Mouse (Mus musculus) embryonic facial prominence, embryonic 13.5 days (tissue): Measurements from ENCODE around the gene Creb3. TPM values are rescaled to one million over a fixed set of nuclear protein-coding genes. Genes with fewer than 3 reads are reported as not detected.

Experiments used
- ATAC-seq: fragments of 200-750 bp; cut with Nextera tagmentation; 2 replicates; pipeline ENCODE4 v1.8.0; 2017; ENCODE audit warnings: low read depth; ENCODE audit not compliant: insufficient number of reproducible peaks, insufficient read depth, low FRiP score, low TSS enrichment
- H3K27ac ChIP-seq: fragments of 300-500 bp; sonication (generic); 2 replicates; pipeline ENCODE4 v1.5.1; 2015; ENCODE audit warnings: moderate library complexity, mild to moderate bottlenecking, inconsistent platforms
- H3K27me3 ChIP-seq: fragments of 300-500 bp; sonication (generic); 2 replicates; pipeline ENCODE4 v1.6.1; 2015; ENCODE audit warnings: mild to moderate bottlenecking, inconsistent platforms
- H3K36me3 ChIP-seq: fragments of 300-500 bp; sonication (generic); 2 replicates; pipeline ENCODE4 v1.6.1; 2015; ENCODE audit warnings: mild to moderate bottlenecking, inconsistent platforms
- H3K4me1 ChIP-seq: fragments of 300-500 bp; sonication (generic); 2 replicates; pipeline ENCODE4 v1.6.1; 2015; ENCODE audit warnings: inconsistent platforms
- H3K4me2 ChIP-seq: fragments of 300-500 bp; sonication (generic); 2 replicates; pipeline ENCODE4 v1.6.1; 2015; ENCODE audit warnings: moderate library complexity, mild to moderate bottlenecking, inconsistent platforms
- H3K4me3 ChIP-seq: fragments of 300-500 bp; sonication (generic); 2 replicates; pipeline ENCODE4 v1.5.1; 2015; ENCODE audit warnings: mild to moderate bottlenecking, inconsistent platforms
- H3K9ac ChIP-seq: fragments of 300-500 bp; sonication (generic); 2 replicates; pipeline ENCODE4 v1.6.1; 2015; ENCODE audit warnings: mild to moderate bottlenecking, inconsistent platforms
- H3K9me3 ChIP-seq: fragments of 300-500 bp; sonication (generic); 2 replicates; pipeline ENCODE4 v1.6.1; 2016; ENCODE audit warnings: inconsistent platforms
- WGBS: fragments of 180-500 bp; shearing (Covaris S2); methylation state at CpG from one replicate; pipeline ENCODE4 v1.1.7; 2015; ENCODE audit warnings: mixed read lengths; 5-methylcytosine and 5-hydroxymethylcytosine counted together
- polyA plus RNA-seq: library from polyadenylated mRNA; unstranded; fragments of >200 nt; fragmentation: Nextera tagmentation; extraction: Ambion mirVana; gene quantifications from 2 replicates; pipeline ENCODE4 v1.2.1, GENCODE M21; 2015

Gene Creb3
- polyA plus RNA-seq, 1 experiment from 2014 or later: 54.9 TPM

- Histone ChIP-seq H3K4me1 (peaks cover 42% of the 10 kb centered on the region), H3K36me3 (peaks cover 39% of the 10 kb centered on the region), H3K9me3 (no peaks in the 10 kb centered on the region), H3K9ac (peak overlapping the region; percentile 3; the same call in 1 of the 2 replicates), H3K4me2 (0 out of 2 replicates have a peak overlapping the region, but pooled peaks have one; percentile 95), H3K4me3 (no peak overlapping the region), H3K27me3 (no peaks in the 10 kb centered on the region), H3K27ac (no peak overlapping the region)
- 77% methylated on average over 2 of the region's 2 CpGs for WGBS
- ATAC-seq: no peak
These were observed 13.2 kb downstream of the Creb3 start for GRCm38 (mm10) chr4:43575356-43575755.

GRCm38 (mm10) chr4:43577237-43577881 is 15.2 kb downstream of the Creb3 start:
- H3K36me3 ChIP-seq: peaks cover 40% of the 10 kb centered on the region

GRCm38 (mm10) chr4:43578376-43579204 is 16.5 kb downstream of the Creb3 start, which contains the start of the genes Rgp1 and Gba2:
Gene Rgp1 (plus strand): TSS chr4:43578715.
Gene Gba2 (minus strand): TSS chr4:43578873.
- ATAC-seq: peak; percentile 85
- H3K27ac ChIP-seq: peak within 1 kb of the TSS; percentile 83
- no peaks in the 10 kb centered on the region for H3K9me3 ChIP-seq
- peak within 1 kb of the TSS; percentile 90 for H3K9ac ChIP-seq
- H3K4me2 ChIP-seq: peak within 1 kb of the TSS; percentile 95
- peaks cover 41% of the 10 kb centered on the region for H3K36me3 ChIP-seq
- no peaks in the 10 kb centered on the region for H3K27me3 ChIP-seq
- H3K4me1 ChIP-seq: peaks cover 42% of the 10 kb centered on the region
- peak within 1 kb of the TSS; percentile 79 for H3K4me3 ChIP-seq
- 0% methylated on average over 76 of the region's 76 CpGs for WGBS

More at GRCm38 (mm10) chr4:43577237-43577881, 15.2 kb downstream of the Creb3 start:
- Histone ChIP-seq H3K4me3 (peak overlapping the region; percentile 79), H3K27ac (no peak overlapping the region; the same call in 1 of the 2 replicates), H3K4me1 (peaks cover 42% of the 10 kb centered on the region), H3K4me2 (peak overlapping the region; percentile 95), H3K9me3 (no peaks in the 10 kb centered on the region), H3K27me3 (no peaks in the 10 kb centered on the region), H3K9ac (peak overlapping the region; percentile 90)
- 44% methylated on average over 8 of the region's 8 CpGs for WGBS
- no peak for ATAC-seq

- Histone ChIP-seq H3K9ac (peak overlapping the region; percentile 90), H3K4me1 (peaks cover 42% of the 10 kb centered on the region), H3K9me3 (no peaks in the 10 kb centered on the region), H3K4me3 (peak overlapping the region; percentile 79), H3K36me3 (peaks cover 41% of the 10 kb centered on the region), H3K4me2 (peak overlapping the region; percentile 95), H3K27ac (peak overlapping the region; percentile 83; the same call in 1 of the 2 replicates), H3K27me3 (no peaks in the 10 kb centered on the region)
- ATAC-seq: no peak
- 4% methylated on average over 10 of the region's 10 CpGs for WGBS
These were observed 17.1 kb downstream of the Creb3 start for GRCm38 (mm10) chr4:43579256-43579655.

GRCm38 (mm10) chr4:43579731-43580130 is 17.6 kb downstream of the Creb3 start:
- H3K4me2 ChIP-seq: peak overlapping the region; percentile 95
- H3K27ac ChIP-seq: no peak overlapping the region
- peak overlapping the region; percentile 79 for H3K4me3 ChIP-seq
- no peaks in the 10 kb centered on the region for H3K27me3 ChIP-seq
- H3K4me1 ChIP-seq: peaks cover 42% of the 10 kb centered on the region
- no peak for ATAC-seq
- H3K36me3 ChIP-seq: peaks cover 42% of the 10 kb centered on the region
- peak overlapping the region; percentile 90 for H3K9ac ChIP-seq
- H3K9me3 ChIP-seq: no peaks in the 10 kb centered on the region
- 84% methylated on average over 6 of the region's 6 CpGs for WGBS

GRCm38 (mm10) chr4:43580721-43581120 is 18.6 kb downstream of the Creb3 start:
- Histone ChIP-seq H3K4me2 (no peak overlapping the region), H3K36me3 (peaks cover 42% of the 10 kb centered on the region), H3K27ac (no peak overlapping the region), H3K27me3 (no peaks in the 10 kb centered on the region), H3K4me3 (no peak overlapping the region), H3K9ac (no peak overlapping the region), H3K4me1 (peaks cover 34% of the 10 kb centered on the region), H3K9me3 (no peaks in the 10 kb centered on the region)
- 92% methylated on average over 5 of the region's 5 CpGs for WGBS
- ATAC-seq: no peak

GRCm38 (mm10) chr4:43581381-43581780 is 19.2 kb downstream of the Creb3 start:
- no peak overlapping the region for H3K4me2 ChIP-seq
- ATAC-seq: no peak
- H3K36me3 ChIP-seq: peaks cover 42% of the 10 kb centered on the region
- H3K27me3 ChIP-seq: no peaks in the 10 kb centered on the region
- no peak overlapping the region for H3K27ac ChIP-seq
- H3K4me3 ChIP-seq: no peak overlapping the region
- no peaks in the 10 kb centered on the region for H3K9me3 ChIP-seq
- H3K9ac ChIP-seq: no peak overlapping the region
- peaks cover 27% of the 10 kb centered on the region for H3K4me1 ChIP-seq
- 95% methylated on average over 12 of the region's 12 CpGs for WGBS

- WGBS: 88% methylated on average over 5 of the region's 5 CpGs
- Histone ChIP-seq H3K27me3 (no peaks in the 10 kb centered on the region), H3K4me3 (no peak overlapping the region), H3K36me3 (peaks cover 42% of the 10 kb centered on the region), H3K9ac (no peak overlapping the region), H3K4me1 (peaks cover 18% of the 10 kb centered on the region), H3K27ac (no peak overlapping the region), H3K4me2 (no peak overlapping the region), H3K9me3 (no peaks in the 10 kb centered on the region)
- ATAC-seq: no peak
These were observed 20.1 kb downstream of the Creb3 start for GRCm38 (mm10) chr4:43582241-43582640.

- Histone ChIP-seq H3K4me2 (no peak overlapping the region), H3K9ac (no peak overlapping the region), H3K4me1 (peaks cover 17% of the 10 kb centered on the region), H3K27ac (no peak overlapping the region), H3K9me3 (no peaks in the 10 kb centered on the region), H3K36me3 (peaks cover 42% of the 10 kb centered on the region), H3K27me3 (no peaks in the 10 kb centered on the region), H3K4me3 (no peak overlapping the region)
- 74% methylated on average over 7 of the region's 7 CpGs for WGBS
- no peak for ATAC-seq
These were observed 21.3 kb downstream of the Creb3 start for GRCm38 (mm10) chr4:43583421-43583820.

- peaks cover 42% of the 10 kb centered on the region for H3K36me3 ChIP-seq
- no peaks in the 10 kb centered on the region for H3K9me3 ChIP-seq
- H3K27ac ChIP-seq: no peak within 1 kb of the TSS
- no peak within 1 kb of the TSS for H3K9ac ChIP-seq
- no peak for ATAC-seq
- H3K4me2 ChIP-seq: no peak within 1 kb of the TSS
- 66% methylated on average over 12 of the region's 12 CpGs for WGBS
- no peaks in the 10 kb centered on the region for H3K27me3 ChIP-seq
- peaks cover 12% of the 10 kb centered on the region for H3K4me1 ChIP-seq
- H3K4me3 ChIP-seq: no peak within 1 kb of the TSS
These were observed 22.6 kb downstream of the Creb3 start, which contains the start of gene Msmp for GRCm38 (mm10) chr4:43584444-43585416. Gene Msmp (minus strand): TSS chr4:43584494.

GRCm38 (mm10) chr4:43585682-43586081 is 23.6 kb downstream of the Creb3 start:
- Histone ChIP-seq H3K4me3 (no peak overlapping the region), H3K9me3 (no peaks in the 10 kb centered on the region), H3K4me2 (no peak overlapping the region), H3K27ac (no peak overlapping the region), H3K4me1 (peaks cover 6% of the 10 kb centered on the region), H3K27me3 (no peaks in the 10 kb centered on the region), H3K9ac (no peak overlapping the region), H3K36me3 (peaks cover 37% of the 10 kb centered on the region)
- no peak for ATAC-seq
- WGBS: 41% methylated on average over 10 of the region's 10 CpGs
